Mouse (Mus musculus) kidney, postnatal 36 days (tissue): ENCODE results near the gene Ubqln4.
"Not testable (repeated sequence)": the region's sequence is repeated elsewhere in the genome, so short reads cannot be mapped to it uniquely, and the experiment has no call there.

ENCODE experiments used
- DNase-seq, 2 experiments: peaks; one replicate each; pipeline ENCODE4 v3.0.0; 2021 to 2022; ENCODE audit warnings: mixed read lengths in 2 of 2

Gene Ubqln4

GRCm38 (mm10) chr3:88605666-88606065, 52.1 kb downstream of the Ubqln4 start, which contains the start of gene Arhgef2:
TSS of gene Arhgef2 (plus strand) at chr3:88605966.
- not testable (repeated sequence) for DNase-seq

DNA sequence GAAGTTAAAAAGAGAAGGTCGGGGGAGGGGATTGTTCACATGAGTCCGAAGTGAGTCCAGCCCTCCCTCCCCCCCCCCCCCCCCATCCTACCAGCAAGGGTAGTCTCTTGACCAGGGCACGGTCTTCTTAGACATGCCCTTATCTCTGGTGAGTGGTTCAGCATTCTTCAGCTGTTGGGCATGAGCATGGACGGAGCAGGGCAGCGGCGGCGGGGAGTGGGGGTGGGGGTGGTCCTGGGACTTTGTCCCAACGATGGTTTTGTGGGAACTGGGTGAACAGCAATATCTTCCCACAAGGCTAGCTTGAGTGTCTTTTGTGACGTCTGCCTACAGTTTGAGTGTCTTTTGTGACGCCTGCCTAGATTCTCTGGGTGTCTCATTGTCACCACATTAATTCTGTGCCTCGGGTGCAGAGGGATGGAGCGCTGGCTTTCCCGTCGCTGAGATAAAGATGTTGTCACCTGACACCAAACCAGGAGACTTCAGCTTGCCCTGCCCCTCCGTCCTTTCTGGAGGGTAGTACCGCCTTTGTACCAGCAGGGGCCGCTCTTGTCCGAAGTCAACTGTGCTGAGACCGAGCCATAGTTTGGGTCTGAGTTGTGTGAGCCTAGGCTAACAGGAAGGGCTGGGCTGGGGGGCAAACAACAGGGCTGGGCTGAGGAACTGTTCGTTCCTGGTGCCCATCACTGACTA, 53.7 kb downstream of the Ubqln4 start:
- DNase-seq: peak; percentile 88 to 91

DNA sequence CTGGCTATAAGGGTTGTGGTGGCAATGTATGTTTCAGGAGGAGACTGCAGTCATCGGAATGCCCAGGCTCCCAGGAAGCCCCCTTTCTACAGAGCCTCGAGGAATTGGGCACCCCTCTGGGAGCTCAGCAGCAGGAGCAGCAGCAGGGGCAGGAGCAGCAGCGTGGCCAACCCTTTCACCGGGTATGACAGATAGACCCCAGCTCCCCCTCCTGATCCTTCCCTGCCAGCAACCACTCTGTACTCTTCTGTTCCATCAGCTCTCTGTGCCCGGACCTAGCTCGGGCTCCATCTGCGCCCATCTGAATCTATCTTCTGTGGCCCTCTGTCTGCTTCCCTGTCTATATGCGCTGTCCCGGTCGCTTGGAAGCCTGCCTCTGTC, 54.2 kb downstream of the Ubqln4 start:
- no peak for DNase-seq

GRCm38 (mm10) chr3:88609066-88609465, 55.5 kb downstream of the Ubqln4 start:
- DNase-seq: peak; percentile 50 to 54

DNA sequence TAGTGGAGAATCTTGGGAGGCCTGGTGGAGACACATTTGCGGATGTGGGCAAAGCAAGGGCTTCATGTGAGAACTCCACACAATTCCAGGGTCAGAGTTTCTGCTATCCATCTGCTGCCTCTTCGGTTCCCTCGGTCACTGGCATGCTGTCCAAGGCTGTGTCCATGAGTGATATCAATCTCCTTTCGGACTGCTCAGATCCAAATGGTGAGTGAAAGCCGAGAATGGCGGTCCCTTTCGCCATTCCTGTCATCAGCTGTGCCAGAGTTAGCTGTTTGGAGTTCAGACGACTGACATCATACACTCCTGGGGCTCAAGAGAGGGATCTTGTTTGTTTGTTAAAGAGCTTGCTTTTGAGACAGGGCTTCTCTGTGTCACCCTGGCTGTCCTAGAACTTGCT, 60.9 kb downstream of the Ubqln4 start:
- no peak for DNase-seq

DNA sequence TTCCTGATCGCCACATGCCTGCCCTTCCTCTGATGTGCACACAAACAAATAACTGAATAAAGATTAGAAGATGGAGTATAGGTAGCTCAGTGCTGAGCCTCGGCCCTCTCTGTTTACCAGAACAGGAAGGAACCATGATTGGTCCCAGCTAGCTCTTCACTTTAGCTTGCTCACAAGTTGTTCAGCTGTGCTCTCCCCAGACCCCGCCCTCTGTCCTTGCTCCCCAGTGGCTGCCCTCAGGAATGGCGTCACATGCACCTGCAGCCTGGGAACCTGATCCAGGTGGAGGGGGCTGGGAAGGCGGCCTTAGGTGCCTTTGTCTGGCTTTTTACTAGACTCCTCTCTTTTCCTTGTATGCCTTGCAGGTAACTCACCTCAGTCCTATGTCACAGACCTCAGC, 61.6 kb downstream of the Ubqln4 start:
- peak; percentile 73 to 80 for DNase-seq

- DNase-seq: no peak
Observed at GRCm38 (mm10) chr3:88615902-88616391, 62.4 kb downstream of the Ubqln4 start.

DNA sequence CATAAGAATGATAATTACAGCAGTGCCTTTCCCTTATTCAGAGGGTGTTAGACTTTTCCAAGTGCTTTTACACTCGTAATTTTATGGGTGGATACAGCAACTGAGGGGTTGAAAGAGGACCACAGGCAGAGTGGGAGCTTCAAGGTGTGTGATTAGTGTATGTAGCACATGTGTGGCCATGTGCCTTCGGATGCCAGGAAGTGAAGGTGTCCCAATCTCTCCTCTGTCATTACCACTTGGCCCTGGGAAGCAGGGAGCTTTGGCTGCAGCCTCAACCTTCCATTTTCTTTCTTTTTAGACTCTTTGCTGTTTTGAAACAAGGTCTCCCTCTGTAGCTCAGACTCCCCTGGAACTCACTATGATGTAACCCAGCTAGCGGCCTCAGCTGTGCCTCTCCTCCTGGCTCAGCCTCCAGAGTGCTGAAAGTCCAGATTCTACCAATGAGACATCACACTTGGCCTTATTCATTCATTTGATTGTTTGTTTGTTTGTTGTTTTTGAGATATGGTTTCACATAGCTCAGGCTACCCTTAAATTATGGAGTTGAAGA, 63.5 kb downstream of the Ubqln4 start:
- DNase-seq: no peak

DNA sequence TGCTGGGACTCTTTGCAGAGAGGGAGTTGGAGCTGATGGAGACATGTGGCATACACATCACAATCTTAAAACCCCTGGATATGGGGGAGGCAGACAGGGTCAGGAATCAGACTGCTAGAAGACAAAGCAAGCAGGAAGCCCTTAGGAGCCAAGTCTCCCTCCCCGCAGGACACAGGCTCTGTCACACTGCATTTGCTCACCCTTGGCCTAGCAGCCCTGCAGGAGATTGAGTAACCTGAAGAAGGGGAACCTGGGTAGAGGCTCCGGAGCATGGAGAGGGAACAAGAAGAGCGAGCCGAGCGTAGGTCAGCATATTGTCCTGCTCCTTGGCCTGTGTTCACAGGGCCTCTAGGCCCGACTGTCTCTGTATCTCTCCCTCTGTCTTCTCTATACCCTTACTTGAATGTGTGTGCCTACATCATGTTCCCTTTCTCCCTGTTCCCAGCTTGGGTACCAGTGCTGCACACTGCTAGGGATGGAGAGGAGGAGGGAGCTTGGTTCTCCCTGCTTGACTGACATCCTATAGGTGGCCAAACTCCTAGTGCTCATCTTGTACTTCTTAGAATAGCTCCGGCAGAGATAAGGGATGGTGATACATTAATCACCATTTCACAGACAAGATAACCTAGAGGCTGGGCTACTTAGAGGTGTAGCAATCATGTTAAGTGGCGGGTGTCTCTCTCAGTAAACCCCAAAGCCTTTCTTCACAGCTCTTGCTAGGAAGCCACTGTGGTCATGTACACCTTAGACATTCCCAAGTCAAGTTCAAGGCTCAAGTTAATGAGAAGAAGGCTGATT, 64.7 kb downstream of the Ubqln4 start:
- DNase-seq: peak; percentile 69
